Mouse (Mus musculus) bone marrow macrophage, adult 2 months (primary cell): ENCODE measurements around the gene Mettl14. TPM values are rescaled to one million over a fixed set of nuclear protein-coding genes. Genes with fewer than 3 reads are reported as not detected.
A peak's percentile ranks its signal among the peaks of the same experiment; 100 is the strongest.
"Not testable (repeated sequence)": the region's sequence is repeated elsewhere in the genome, so short reads cannot be mapped to it uniquely, and the experiment has no call there.

Source experiments
- H3K27ac ChIP-seq: 2 replicates; pipeline ENCODE4 v1.5.1; 2012; ENCODE audit warnings: low read depth, low read length; ENCODE audit not compliant: insufficient read depth
- H3K4me1 ChIP-seq: 2 replicates; pipeline ENCODE4 v1.6.1; 2012; ENCODE audit warnings: low read length; ENCODE audit not compliant: control insufficient read depth, insufficient read depth
- H3K4me3 ChIP-seq: 2 replicates; pipeline ENCODE4 v1.5.1; 2012; ENCODE audit warnings: mild to moderate bottlenecking, low read length, moderate library complexity; ENCODE audit not compliant: insufficient read depth
- CTCF ChIP-seq: IDR thresholded peaks from 2 replicates; pipeline ENCODE4 v1.5.1; 2012; ENCODE audit warnings: low read depth, mild to moderate bottlenecking, low read length, moderate library complexity
- POLR2A ChIP-seq: IDR thresholded peaks from 2 replicates; pipeline ENCODE4 v1.6.1; 2012; ENCODE audit warnings: mild to moderate bottlenecking, low read depth, low read length, borderline replicate concordance
- polyA plus RNA-seq: library from polyadenylated mRNA; stranded (reverse); fragments of >200 nt; gene quantifications from 2 replicates; pipeline ENCODE4 v1.2.4, GENCODE M21; 2012; ENCODE audit not compliant: missing spikeins, insufficient read depth, insufficient read length

Gene Mettl14
- polyA plus RNA-seq, 1 experiment: 20.9 TPM

DNA sequence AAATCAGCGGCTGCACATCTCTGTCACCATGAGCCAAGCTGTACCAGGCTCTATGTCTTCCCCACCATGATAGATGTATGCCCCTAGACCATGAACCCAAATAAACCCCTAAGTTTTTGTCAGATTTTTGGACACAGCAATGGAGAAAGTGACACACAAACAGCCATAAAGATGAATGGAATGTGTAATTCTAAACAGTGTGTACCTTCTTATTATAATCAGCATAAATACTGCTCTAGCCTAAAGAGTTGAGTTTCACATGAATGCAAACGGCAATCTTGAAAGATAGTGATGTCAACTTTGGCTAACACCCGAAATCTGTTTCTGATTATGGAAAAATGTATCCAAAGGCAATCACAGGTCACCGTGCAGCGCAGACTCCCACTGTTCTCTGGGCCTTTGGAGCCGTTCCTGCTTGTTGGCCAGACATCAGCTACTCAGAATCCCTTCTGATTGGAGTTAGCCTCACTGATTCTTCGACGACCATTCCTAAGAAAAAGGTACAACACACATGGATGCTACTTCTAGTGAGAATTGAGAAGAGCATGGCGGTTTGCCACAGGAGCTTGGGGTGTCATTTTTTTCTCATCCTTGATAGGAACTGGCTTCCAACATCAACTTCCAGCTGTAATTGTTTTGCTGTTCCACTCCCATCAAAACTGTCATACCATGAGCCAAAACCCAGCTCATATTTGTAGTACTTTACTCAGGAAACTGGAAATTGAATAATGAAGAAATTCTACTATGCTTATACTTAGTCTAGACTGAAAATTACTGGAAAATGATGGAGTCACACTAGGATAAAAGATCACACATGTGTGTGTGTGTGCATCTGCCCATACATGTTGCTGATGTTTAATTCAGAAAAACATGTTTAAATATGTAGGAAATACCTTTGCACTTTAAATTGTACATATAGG, 11.9 kb upstream of the Mettl14 start:
- H3K4me1 ChIP-seq: no peaks in the 10 kb centered on the region
- TF ChIP-seq CTCF (no peak), POLR2A (no peak)
- H3K27ac ChIP-seq: no peak overlapping the region
- H3K4me3 ChIP-seq: no peak overlapping the region

DNA sequence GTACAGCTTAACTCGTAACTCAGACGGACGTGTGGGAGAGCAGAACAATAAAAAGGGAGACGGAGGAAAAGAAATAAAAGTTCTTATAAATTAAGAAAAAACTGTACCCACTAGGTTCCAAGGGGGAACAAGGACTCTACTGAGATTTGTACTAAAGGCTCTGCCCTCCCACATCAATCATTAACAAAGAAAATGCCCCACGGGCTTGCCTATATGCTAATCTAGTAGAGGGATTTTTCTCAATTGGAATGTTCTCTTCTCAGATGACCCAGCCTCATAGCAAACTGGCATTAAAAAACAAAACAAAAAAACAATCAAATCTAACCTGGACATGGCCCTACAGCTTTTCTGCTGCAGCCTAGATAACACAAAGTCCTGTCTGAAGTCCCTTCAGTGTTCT, 9.7 kb upstream of the Mettl14 start:
- Histone ChIP-seq H3K27ac (no peak overlapping the region), H3K4me1 (no peaks in the 10 kb centered on the region), H3K4me3 (no peak overlapping the region)
- TF ChIP-seq POLR2A: no peak
- TF ChIP-seq CTCF: no peak

DNA sequence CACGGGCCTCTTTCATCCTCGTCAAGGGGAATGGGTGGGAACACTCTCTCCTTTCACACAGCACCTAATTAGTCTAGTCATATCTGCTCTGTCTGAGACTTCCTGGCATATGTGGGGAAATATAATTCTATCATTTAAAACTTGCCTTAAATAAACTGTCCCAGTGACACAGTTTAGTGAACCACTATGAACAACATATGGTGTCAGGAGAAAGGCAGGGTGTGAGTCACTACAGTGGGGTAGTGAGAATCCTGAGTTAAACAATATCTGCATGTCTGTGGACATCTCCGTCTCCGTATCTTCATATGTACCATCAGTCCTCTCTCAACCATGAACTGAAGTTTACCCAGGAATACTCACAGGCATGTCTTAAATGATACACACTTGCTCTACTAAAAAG, 5.3 kb upstream of the Mettl14 start:
- TF ChIP-seq POLR2A: no peak
- TF ChIP-seq CTCF: no peak
- Histone ChIP-seq H3K4me3 (no peak overlapping the region), H3K4me1 (no peaks in the 10 kb centered on the region), H3K27ac (no peak overlapping the region)

DNA sequence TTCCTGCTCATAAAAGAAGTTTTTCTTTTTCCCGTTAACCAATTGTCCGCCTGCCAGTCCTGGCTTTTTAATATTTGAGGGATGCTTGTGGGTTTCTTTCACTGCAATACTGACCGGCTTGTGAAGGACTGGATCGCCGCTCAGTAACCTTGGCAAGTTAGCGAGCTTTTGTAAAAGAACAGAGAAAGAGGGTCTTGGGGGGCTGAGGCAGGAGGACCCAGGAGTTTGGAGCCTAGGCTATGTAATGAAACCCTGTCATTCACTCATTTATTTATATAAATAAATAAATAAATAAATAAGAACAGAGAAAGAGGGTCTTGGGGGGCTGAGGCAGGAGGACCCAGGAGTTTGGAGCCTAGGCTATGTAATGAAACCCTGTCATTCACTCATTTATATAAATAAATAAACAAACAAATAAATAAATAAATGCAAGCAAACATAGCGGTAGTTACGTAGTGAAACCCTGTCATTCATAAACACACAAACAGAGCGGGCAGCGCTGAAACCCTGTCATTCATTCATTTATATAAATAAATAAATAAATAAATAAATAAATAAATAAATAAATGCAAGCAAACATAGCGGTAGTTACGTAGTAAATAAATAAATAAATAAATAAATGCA, 361 bp upstream of the Mettl14 start:
- Histone ChIP-seq H3K4me1 (peaks cover 14% of the 10 kb centered on the region), H3K27ac (peak overlapping the region; percentile 47), H3K4me3 (peak overlapping the region; percentile 95)

DNA sequence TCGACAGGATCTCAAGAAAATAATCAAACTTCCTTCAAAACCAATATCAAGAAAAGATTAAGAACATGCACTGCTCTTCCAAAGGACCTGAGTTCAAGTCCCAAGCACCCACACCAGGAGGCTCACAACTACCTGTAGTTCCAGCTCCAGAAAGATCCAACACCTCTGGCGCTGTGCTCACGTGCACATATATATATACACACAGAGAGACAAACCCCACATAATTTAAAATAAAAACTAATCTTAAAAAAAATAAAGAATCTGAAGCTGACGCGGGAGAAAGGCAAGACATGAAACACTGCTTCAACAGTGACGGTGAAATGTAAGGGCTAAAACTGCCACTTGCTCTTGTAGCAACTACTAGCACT, 806 bp downstream of the Mettl14 start:
- H3K4me3 ChIP-seq: peak overlapping the region; percentile 95
- TF ChIP-seq POLR2A: no peak
- TF ChIP-seq CTCF: no peak
- 0 out of 2 replicates have a peak overlapping the region, but pooled peaks have one; percentile 7 for H3K27ac ChIP-seq
- H3K4me1 ChIP-seq: peaks cover 18% of the 10 kb centered on the region

DNA sequence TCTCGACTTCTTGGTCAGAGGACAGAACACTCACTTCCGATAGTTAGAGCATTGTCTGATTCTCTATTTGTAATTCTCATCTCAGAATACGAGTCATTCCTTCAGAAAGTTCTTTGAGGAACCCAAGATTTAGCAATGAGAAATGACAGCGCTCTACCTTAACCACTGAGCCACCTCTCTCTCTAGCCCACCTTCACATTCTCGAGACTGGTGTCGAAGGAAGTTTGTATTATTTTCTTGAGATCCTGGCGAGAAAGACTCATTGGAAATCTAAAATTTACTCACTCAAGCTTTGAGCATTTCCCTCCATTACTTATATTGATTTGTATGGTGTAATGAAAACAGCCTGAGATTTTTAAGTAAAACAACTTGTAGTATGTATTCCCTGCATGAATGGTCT, 1.5 kb downstream of the Mettl14 start:
- TF ChIP-seq POLR2A: no peak
- TF ChIP-seq CTCF: no peak
- no peak overlapping the region for H3K4me3 ChIP-seq
- no peak overlapping the region for H3K27ac ChIP-seq
- H3K4me1 ChIP-seq: peaks cover 18% of the 10 kb centered on the region

DNA sequence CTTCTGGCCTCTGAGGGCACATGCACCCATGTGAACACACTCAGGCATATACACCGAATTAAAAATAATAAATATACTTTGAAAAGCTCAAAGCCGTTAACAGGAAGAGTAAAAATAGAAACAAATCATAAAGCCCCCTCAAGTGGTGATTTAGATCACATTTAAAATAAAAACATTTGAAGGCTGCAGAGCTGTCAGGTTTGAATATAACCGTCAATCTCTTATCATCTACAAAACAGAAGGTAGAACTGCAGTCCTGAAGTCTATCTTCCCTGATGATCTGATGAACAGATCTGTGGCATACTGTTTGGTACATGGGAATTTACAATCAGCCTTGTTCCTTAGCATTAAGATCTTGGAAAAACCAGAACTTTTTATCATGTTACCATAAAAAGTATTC, 9.3 kb downstream of the Mettl14 start:
- Histone ChIP-seq H3K4me1 (0 out of 2 replicates have a peak, but pooled peaks cover 5% of the 10 kb centered on the region), H3K27ac (no peak overlapping the region), H3K4me3 (no peak overlapping the region)
- no peak for TF ChIP-seq CTCF
- no peak for TF ChIP-seq POLR2A

DNA sequence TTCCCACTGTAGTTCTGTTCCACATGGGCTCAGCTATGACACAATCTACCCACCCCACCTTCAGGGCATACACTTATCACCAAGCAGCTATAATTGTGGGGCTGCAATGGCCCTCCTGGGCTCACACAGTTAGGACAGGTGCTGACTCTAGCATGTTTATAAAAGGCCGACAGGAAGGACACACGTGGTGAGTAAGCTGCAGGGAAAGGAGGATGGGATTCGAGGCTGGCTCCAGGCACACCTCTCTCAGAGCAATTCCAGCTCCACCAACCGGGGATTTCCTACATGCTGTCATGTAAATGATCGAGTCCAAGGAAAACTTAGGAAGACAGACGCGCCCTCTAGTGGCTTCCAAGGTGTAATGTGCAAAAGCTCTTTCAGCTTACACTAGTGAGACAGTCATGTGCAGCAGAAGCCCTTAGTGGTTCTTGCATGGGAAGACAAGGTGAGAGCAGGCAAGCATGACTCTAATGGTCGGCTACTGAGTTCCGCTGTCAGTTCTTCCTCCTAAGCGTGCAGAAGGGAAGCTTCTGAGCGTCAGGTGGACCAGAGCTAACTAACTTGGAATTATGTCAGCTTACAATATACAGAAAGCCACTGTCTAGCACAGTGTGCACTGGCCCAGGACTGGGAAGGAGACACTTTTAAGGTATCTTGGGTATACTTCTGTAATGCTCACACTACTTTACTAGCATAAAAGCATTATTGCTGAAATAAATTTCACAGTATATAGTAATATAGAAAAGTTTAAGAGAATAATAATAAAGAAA, 14.0 kb downstream of the Mettl14 start:
- Histone ChIP-seq H3K4me3 (no peak overlapping the region), H3K4me1 (no peaks in the 10 kb centered on the region), H3K27ac (no peak overlapping the region)
- TF ChIP-seq CTCF (peak; percentile 64), POLR2A (no peak)

DNA sequence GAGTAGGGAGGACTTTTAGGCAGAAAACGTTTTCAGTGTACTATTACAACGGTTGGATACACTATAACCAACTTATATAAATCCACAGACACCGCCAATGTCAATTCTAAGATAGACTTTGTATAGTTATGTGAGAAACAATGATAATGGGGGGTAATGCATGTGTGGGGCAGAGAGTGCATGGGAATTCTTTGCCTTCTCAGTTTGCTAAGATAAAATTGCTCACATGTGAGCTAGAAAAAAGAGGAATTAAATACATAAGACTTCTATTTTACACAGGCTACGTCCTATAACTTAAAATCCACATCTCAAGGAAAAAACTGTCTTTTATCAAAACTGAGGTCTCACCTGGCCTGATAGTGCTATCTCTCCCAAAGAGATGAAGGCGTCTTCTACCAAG, 15.0 kb downstream of the Mettl14 start:
- no peak overlapping the region for H3K27ac ChIP-seq
- H3K4me3 ChIP-seq: no peak overlapping the region
- no peak for TF ChIP-seq CTCF
- TF ChIP-seq POLR2A: no peak

DNA sequence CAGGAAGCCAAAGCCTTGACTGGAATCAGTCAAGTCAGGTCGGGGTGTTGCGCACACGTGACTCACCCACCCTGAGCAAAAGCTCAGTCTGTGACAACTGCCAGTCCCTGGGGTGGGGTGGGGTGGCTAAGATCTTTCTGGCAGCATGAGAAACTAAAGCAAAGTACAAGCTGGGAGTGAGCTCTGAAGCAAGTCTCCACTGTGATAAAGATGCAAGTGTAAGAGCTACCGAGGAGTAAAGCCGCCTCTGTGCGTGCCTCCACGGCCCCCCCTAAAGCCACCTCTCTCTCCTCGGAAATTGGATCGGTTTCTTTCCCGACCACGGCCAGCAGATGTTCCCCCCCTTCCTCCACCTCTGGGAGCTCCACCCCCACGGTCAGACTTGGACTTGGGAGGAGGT, 16.7 kb downstream of the Mettl14 start:
- H3K4me3 ChIP-seq: no peak overlapping the region
- H3K4me1 ChIP-seq: no peaks in the 10 kb centered on the region
- TF ChIP-seq CTCF (no peak), POLR2A (no peak)
- H3K27ac ChIP-seq: no peak overlapping the region

More for the DNA sequence above, 15.0 kb downstream of the Mettl14 start:
- H3K4me1 ChIP-seq: no peaks in the 10 kb centered on the region

DNA sequence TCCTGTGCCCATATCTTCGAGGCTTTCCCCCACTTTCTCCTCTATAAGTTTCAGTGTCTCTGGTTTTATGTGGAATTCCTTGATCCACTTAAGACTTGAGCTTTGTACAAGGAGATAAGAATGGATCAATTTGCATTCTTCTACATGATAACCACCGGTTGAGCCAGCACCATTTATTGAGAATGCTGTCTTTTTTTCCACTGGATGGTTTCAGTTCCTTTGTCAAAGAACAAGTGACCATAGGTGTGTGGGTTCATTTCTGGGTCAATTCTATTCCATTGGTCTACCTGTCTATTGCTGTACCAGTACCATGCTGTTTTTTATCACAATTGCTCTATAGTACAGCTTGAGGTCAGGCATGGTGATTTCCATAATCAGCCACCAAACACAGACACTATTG, 19.1 kb downstream of the Mettl14 start:
- H3K4me3 ChIP-seq, H3K27ac ChIP-seq, H3K4me1 ChIP-seq: not testable (repeated sequence)
